Mouse (Mus musculus): ENCODE results near the gene Dnmt1.

GRCm38 (mm10) chr9:20886563-20886962 lies 73.1 kb downstream of the Dnmt1 start:
- no peak for TF ChIP-seq CTCF (IDR thresholded peaks at IDR 0.05 in 2 of 3, conservative IDR thresholded peaks at IDR 0.05 in 1 of 3; ENCODE audit: control insufficient read depth in 1 of 3, insufficient read depth in 1 of 3, low read depth in 2 of 3, low read length in 3 of 3, poor library complexity in 1 of 3, severe bottlenecking in 1 of 3)
- no peak for TF ChIP-seq POLR2AphosphoS2 (IDR thresholded peaks at IDR 0.05; ENCODE audit: low read length)
- TF ChIP-seq EP300 (IDR thresholded peaks at IDR 0.05; ENCODE audit: low read depth in 1 of 2, low read length in 2 of 2): no peak
- TF ChIP-seq JUND (IDR thresholded peaks at IDR 0.05; ENCODE audit: low read depth, low read length): no peak
- no peak for TF ChIP-seq POLR2A (IDR thresholded peaks at IDR 0.05; ENCODE audit: control insufficient read depth in 1 of 2, insufficient read depth in 1 of 2, low read depth in 1 of 2, low read length in 2 of 2, poor library complexity in 1 of 2)
- no peak for TF ChIP-seq CHD2 (IDR thresholded peaks at IDR 0.05; ENCODE audit: low read length)
- no peak for TF ChIP-seq E2F4 (IDR thresholded peaks at IDR 0.05; ENCODE audit: borderline replicate concordance, low read depth, low read length)
